Mouse (Mus musculus) liver, embryonic 15.5 days (tissue): ENCODE results near the gene Slc19a3. TPM values are rescaled to one million over a fixed set of nuclear protein-coding genes. Genes with fewer than 3 reads are reported as not detected.

Experiments used
- ATAC-seq: fragments of 200-750 bp; cut with Nextera tagmentation; 2 replicates; pipeline ENCODE4 v1.8.0; 2017; ENCODE audit warnings: moderate number of reproducible peaks, mild to moderate bottlenecking, moderate library complexity; ENCODE audit not compliant: insufficient read depth
- H3K27ac ChIP-seq: fragments of 300-500 bp; sonication (generic); replicated peaks from 2 replicates; pipeline ENCODE4 v1.5.1; 2015; ENCODE audit warnings: mild to moderate bottlenecking, inconsistent platforms
- H3K27me3 ChIP-seq: fragments of 300-500 bp; sonication (generic); 2 replicates; pipeline ENCODE4 v1.6.1; 2015; ENCODE audit warnings: mild to moderate bottlenecking, inconsistent platforms
- H3K36me3 ChIP-seq: fragments of 300-500 bp; sonication (generic); replicated peaks from 2 replicates; pipeline ENCODE4 v1.6.1; 2015; ENCODE audit warnings: moderate library complexity, mild to moderate bottlenecking, inconsistent platforms
- H3K4me1 ChIP-seq: fragments of 300-500 bp; sonication (generic); replicated peaks from 2 replicates; pipeline ENCODE4 v1.6.1; 2015; ENCODE audit warnings: inconsistent platforms
- H3K4me2 ChIP-seq: fragments of 300-500 bp; sonication (generic); 2 replicates; pipeline ENCODE4 v1.6.1; 2015; ENCODE audit warnings: moderate library complexity, mild to moderate bottlenecking, inconsistent platforms
- H3K4me3 ChIP-seq: fragments of 300-500 bp; sonication (generic); replicated peaks from 2 replicates; pipeline ENCODE4 v1.5.1; 2015; ENCODE audit warnings: mild to moderate bottlenecking, inconsistent platforms
- H3K9ac ChIP-seq: fragments of 300-500 bp; sonication (generic); 2 replicates; pipeline ENCODE4 v1.6.1; 2015; ENCODE audit warnings: moderate library complexity, mild to moderate bottlenecking, inconsistent platforms
- H3K9me3 ChIP-seq: fragments of 300-500 bp; sonication (generic); replicated peaks from 2 replicates; pipeline ENCODE4 v1.6.1; 2016; ENCODE audit warnings: inconsistent platforms
- WGBS: fragments of 180-500 bp; shearing (Covaris S2); methylation state at CpG from one replicate; pipeline ENCODE4 v1.1.7; 2015; ENCODE audit warnings: mixed read lengths; ENCODE audit not compliant: insufficient replicate concordance; 5-methylcytosine and 5-hydroxymethylcytosine counted together
- polyA plus RNA-seq: library from polyadenylated mRNA; unstranded; fragments of >200 nt; fragmentation: Nextera tagmentation; extraction: Ambion mirVana; gene quantifications from 2 replicates; pipeline ENCODE4 v1.2.1, GENCODE M21; 2015

The Slc19a3 gene
- polyA plus RNA-seq, 1 experiment from 2014 or later = 0.05 TPM

- Histone ChIP-seq H3K4me1 (no peaks in the 10 kb centered on the region), H3K27me3 (no peaks in the 10 kb centered on the region), H3K27ac (no peak overlapping the region), H3K9ac (no peak overlapping the region), H3K4me2 (no peak overlapping the region), H3K36me3 (no peaks in the 10 kb centered on the region), H3K9me3 (no peaks in the 10 kb centered on the region), H3K4me3 (no peak overlapping the region)
- WGBS = 21% methylated on average over 6 of the region's 6 CpGs
- ATAC-seq = no peak
Observed at GRCm38 (mm10) chr1:82973901-82974300, 64.3 kb downstream of the Slc19a3 start.

GRCm38 (mm10) chr1:82973244-82973643, 65.0 kb downstream of the Slc19a3 start:
- ATAC-seq = no peak
- H3K9ac ChIP-seq = no peak overlapping the region
- no peak overlapping the region for H3K27ac ChIP-seq
- H3K4me2 ChIP-seq = no peak overlapping the region
- 68% methylated on average over 1 of the region's 1 CpGs for WGBS
- no peaks in the 10 kb centered on the region for H3K36me3 ChIP-seq
- H3K27me3 ChIP-seq = no peaks in the 10 kb centered on the region
- no peak overlapping the region for H3K4me3 ChIP-seq
- no peaks in the 10 kb centered on the region for H3K9me3 ChIP-seq
- H3K4me1 ChIP-seq = no peaks in the 10 kb centered on the region

GRCm38 (mm10) chr1:82972046-82972445, 66.2 kb downstream of the Slc19a3 start:
- 20% methylated on average over 4 of the region's 4 CpGs for WGBS
- H3K9ac ChIP-seq = no peak overlapping the region
- no peaks in the 10 kb centered on the region for H3K9me3 ChIP-seq
- no peaks in the 10 kb centered on the region for H3K36me3 ChIP-seq
- H3K4me2 ChIP-seq = no peak overlapping the region
- no peaks in the 10 kb centered on the region for H3K27me3 ChIP-seq
- ATAC-seq = 0 out of 2 replicates have a peak, but pooled peaks have one; percentile 37
- no peak overlapping the region for H3K27ac ChIP-seq
- H3K4me1 ChIP-seq = no peaks in the 10 kb centered on the region
- H3K4me3 ChIP-seq = no peak overlapping the region

GRCm38 (mm10) chr1:82966413-82966812, 71.8 kb downstream of the Slc19a3 start:
- H3K27me3 ChIP-seq = no peaks in the 10 kb centered on the region
- H3K4me3 ChIP-seq = no peak overlapping the region
- no peaks in the 10 kb centered on the region for H3K4me1 ChIP-seq
- H3K36me3 ChIP-seq = no peaks in the 10 kb centered on the region
- H3K9me3 ChIP-seq = no peaks in the 10 kb centered on the region
- 49% methylated on average over 3 of the region's 3 CpGs for WGBS
- ATAC-seq = no peak
- no peak overlapping the region for H3K27ac ChIP-seq
- no peak overlapping the region for H3K4me2 ChIP-seq
- H3K9ac ChIP-seq = no peak overlapping the region

Other genes with a start within 250 kb of the Slc19a3 start
- gene Agfg1, start 199.0 kb downstream of the Slc19a3 start, polyA plus RNA-seq = 46.3 and 46.5 TPM in 2 replicates
- 0.15 and 0.29 TPM in 2 replicates for gene A030005L19Rik, start 125.1 kb downstream of the Slc19a3 start, polyA plus RNA-seq
- not detected in 2 replicates for gene A030014E15Rik, start 113.5 kb downstream of the Slc19a3 start, polyA plus RNA-seq
- not detected in 2 replicates for gene Gm6217, start 107.0 kb downstream of the Slc19a3 start, polyA plus RNA-seq
- gene A030003K21Rik, start 95.1 kb downstream of the Slc19a3 start, polyA plus RNA-seq = not detected in 2 replicates
- not detected in 2 replicates for gene Gm7544, start 82.4 kb downstream of the Slc19a3 start, polyA plus RNA-seq
- gene Gm47955, start 78.2 kb downstream of the Slc19a3 start, polyA plus RNA-seq = not detected in 2 replicates
- gene Gm47959, start 37.9 kb downstream of the Slc19a3 start, polyA plus RNA-seq = not detected in 2 replicates
- gene Krtap28-10, start 4.0 kb upstream of the Slc19a3 start, polyA plus RNA-seq = not detected in 2 replicates
- gene Gm47969, start 6.5 kb upstream of the Slc19a3 start, polyA plus RNA-seq = not detected in 2 replicates
- not detected in 2 replicates for gene A030005K14Rik, start 20.9 kb upstream of the Slc19a3 start, polyA plus RNA-seq
- not detected in 2 replicates for gene Krtap28-13, start 22.5 kb upstream of the Slc19a3 start, polyA plus RNA-seq
- not detected in 2 replicates for gene Ccl20, start 78.3 kb upstream of the Slc19a3 start, polyA plus RNA-seq
- not detected in 2 replicates for gene Daw1, start 121.3 kb upstream of the Slc19a3 start, polyA plus RNA-seq